Mouse (Mus musculus) left cerebral cortex, postnatal 25 days (tissue): Measurements from ENCODE around the gene Ddx20. TPM values are rescaled to one million over a fixed set of nuclear protein-coding genes. Genes with fewer than 3 reads are reported as not detected.

Source experiments
- DNase-seq, 2 experiments: peaks; one replicate each; pipeline ENCODE4 v3.0.0; 2022; ENCODE audit warnings: low spot score in 2 of 2, mixed read lengths in 1 of 2
- intact Hi-C: fragments of 180-260 bp; cut with DNase I; formaldehyde crosslinking; loops from one replicate; pipeline ENCODE4 v1.15.1; 2025
- total RNA-seq, 2 experiments: library from RNA; stranded (reverse); gene quantifications; 2 replicates each; pipeline ENCODE4 v1.2.3; 2021

Ddx20 gene
- total RNA-seq, 2 experiments from 2014 or later = 10.8 to 11.8 TPM

GRCm38 (mm10) chr3:105680346-105680745 lies 7.0 kb downstream of the Ddx20 start:
- intact Hi-C loops = no loop called here
- no peak for DNase-seq

GRCm38 (mm10) chr3:105675932-105676331 lies 11.4 kb downstream of the Ddx20 start:
- intact Hi-C loops = loop anchor here (2.0 to 10.0 kb wide), 2 partner anchors 51 to 769 kb away; no protein-coding TSS in a partner anchor

GRCm38 (mm10) chr3:105674595-105675218 lies 12.7 kb downstream of the Ddx20 start:
- intact Hi-C loops = loop anchor here (2.0 to 10.0 kb wide), 2 partner anchors 52 to 770 kb away; no protein-coding TSS in a partner anchor
- DNase-seq = peak; percentile 71 to 87

More at GRCm38 (mm10) chr3:105675932-105676331, 11.4 kb downstream of the Ddx20 start:
- no peak for DNase-seq

GRCm38 (mm10) chr3:105670801-105671200 lies 16.6 kb downstream of the Ddx20 start:
- DNase-seq = no peak
- intact Hi-C loops = loop anchor here (10.0 kb wide), 1 partner anchor 774 kb away; no protein-coding TSS in a partner anchor

GRCm38 (mm10) chr3:105669776-105670175 lies 17.6 kb downstream of the Ddx20 start:
- intact Hi-C loops = loop anchor here (5.0 to 10.0 kb wide), 2 partner anchors 217 to 775 kb away; partner anchors contain the start of gene Kcnd3
- DNase-seq = no peak

GRCm38 (mm10) chr3:105668161-105668560 lies 19.2 kb downstream of the Ddx20 start:
- DNase-seq = peak; percentile 16 to 72

GRCm38 (mm10) chr3:105666996-105667523 lies 20.3 kb downstream of the Ddx20 start:
- intact Hi-C loops = loop anchor here (5.0 kb wide), 1 partner anchor 215 kb away; the partner anchor contains the start of gene Kcnd3
- DNase-seq = no peak

More at GRCm38 (mm10) chr3:105668161-105668560, 19.2 kb downstream of the Ddx20 start:
- intact Hi-C loops = loop anchor here (5.0 kb wide), 1 partner anchor 216 kb away; the partner anchor contains the start of gene Kcnd3

- no peak for DNase-seq
- intact Hi-C loops = loop anchor here (5.0 kb wide), 1 partner anchor 213 kb away; the partner anchor contains the start of gene Kcnd3
Observed at GRCm38 (mm10) chr3:105665105-105665765, 22.1 kb downstream of the Ddx20 start.

- intact Hi-C loops = no loop called here
- no peak for DNase-seq
Observed at GRCm38 (mm10) chr3:105663043-105663442, 24.3 kb downstream of the Ddx20 start.

- no peak for DNase-seq
- intact Hi-C loops = no loop called here
Observed at GRCm38 (mm10) chr3:105660530-105660929, 26.8 kb downstream of the Ddx20 start.

GRCm38 (mm10) chr3:105655031-105655585 lies 32.3 kb downstream of the Ddx20 start:
- DNase-seq = no peak
- intact Hi-C loops = no loop called here

GRCm38 (mm10) chr3:105653544-105654380 lies 33.6 kb downstream of the Ddx20 start:
- intact Hi-C loops = no loop called here
- DNase-seq = peak in 1 of 2 experiments; percentile 68

- DNase-seq = no peak
- intact Hi-C loops = no loop called here
Observed at GRCm38 (mm10) chr3:105648889-105649567, 38.3 kb downstream of the Ddx20 start.

- DNase-seq = no peak
- intact Hi-C loops = no loop called here
Observed at GRCm38 (mm10) chr3:105643566-105643965, 43.8 kb downstream of the Ddx20 start.

- DNase-seq = peak; percentile 21 to 34
Observed at GRCm38 (mm10) chr3:105642186-105642585, 45.2 kb downstream of the Ddx20 start.

GRCm38 (mm10) chr3:105633021-105633420 lies 54.4 kb downstream of the Ddx20 start:
- no peak for DNase-seq
- intact Hi-C loops = no loop called here

More at GRCm38 (mm10) chr3:105642186-105642585, 45.2 kb downstream of the Ddx20 start:
- intact Hi-C loops = no loop called here

- intact Hi-C loops = no loop called here
- DNase-seq = no peak
Observed at GRCm38 (mm10) chr3:105632296-105632695, 55.1 kb downstream of the Ddx20 start.
